Mouse (Mus musculus): ENCODE results near the gene Radil.

DNA sequence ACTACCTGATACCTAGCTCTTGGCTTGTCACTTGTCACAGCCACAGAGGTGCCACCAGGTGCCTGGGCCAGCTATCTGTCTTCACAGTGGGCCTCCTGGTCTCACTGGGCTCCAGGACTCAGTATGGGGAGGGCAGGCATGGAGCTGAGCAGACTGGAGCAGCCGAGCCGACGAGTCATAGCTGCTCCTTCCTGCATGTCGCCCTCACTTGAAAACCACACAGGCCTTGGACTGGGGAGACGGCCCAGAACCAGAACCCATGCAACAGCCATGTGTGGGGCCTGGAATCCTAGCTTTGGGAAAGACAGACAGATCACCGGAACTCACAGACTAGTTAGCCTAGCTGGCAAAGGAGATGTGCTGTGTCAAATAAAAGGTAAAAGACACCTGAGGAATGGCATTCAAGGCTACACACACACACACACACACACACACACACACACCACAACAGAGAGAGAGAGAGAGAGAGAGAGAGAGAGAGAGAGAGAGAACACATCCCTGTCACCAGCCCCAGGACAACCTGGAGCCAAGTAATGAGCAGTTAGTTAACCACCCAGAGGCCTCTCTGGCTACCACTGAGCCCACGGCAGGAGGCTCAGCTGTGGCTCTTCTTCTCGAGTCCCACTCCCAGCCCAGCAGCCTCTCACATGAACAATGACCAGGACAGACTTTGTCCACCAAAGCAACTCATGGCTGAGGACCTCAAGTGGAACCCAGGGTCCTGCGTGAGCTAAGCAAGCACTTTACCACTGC lies 60.8 kb downstream of the Radil start:
- TF ChIP-seq POLR2A (IDR thresholded peaks at IDR 0.05; ENCODE audit: insufficient read depth, low read length) (no peak), CTCF (IDR thresholded peaks at IDR 0.05; ENCODE audit: low read depth, low read length) (no peak)
